Mouse (Mus musculus): ENCODE results near the gene Prl7c1. TPM values are rescaled to one million over a fixed set of nuclear protein-coding genes. Genes with fewer than 3 reads are reported as not detected.
"Not testable (repeated sequence)": the region's sequence is repeated elsewhere in the genome, so short reads cannot be mapped to it uniquely, and the experiment has no call there.

The Prl7c1 gene
- not detected for total RNA-seq (2021)
- long read RNA-seq, experiment 1 = 0 reads
- long read RNA-seq, experiment 2 = 0 reads

GRCm38 (mm10) chr13:27780704-27781103, at the start of gene Prl7c1:
Prl7c1 (minus strand) TSS chr13:27780804.
- DNase-seq; intact Hi-C loops (cut with DNase I); H3K27ac ChIP-seq; H3K4me3 ChIP-seq: not testable (repeated sequence)

DNA sequence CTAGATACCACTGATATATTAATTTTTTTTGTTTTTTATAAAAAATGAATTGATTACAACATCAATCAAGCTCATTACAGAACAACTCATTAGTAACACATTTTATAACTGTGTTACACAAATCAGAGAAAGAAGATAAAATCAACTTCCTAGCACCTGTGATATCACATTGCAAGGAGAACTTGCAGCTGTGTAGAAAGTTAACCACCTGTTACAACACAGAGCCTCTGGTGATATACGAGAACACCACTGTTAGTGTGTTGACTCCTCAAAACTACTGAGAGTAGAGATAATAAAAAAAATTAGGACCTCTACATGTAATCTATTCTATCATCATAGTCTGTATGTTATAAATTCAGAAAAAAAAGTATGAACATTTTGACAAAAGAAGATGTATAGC, 22.2 kb upstream of the Prl7c1 start:
- Histone ChIP-seq H3K27ac (no peak overlapping the region), H3K4me3 (no peak overlapping the region)
- DNase-seq = no peak
- intact Hi-C loops (cut with DNase I) = no loop called here
- no peak for TF ChIP-seq CTCF (IDR thresholded peaks at IDR 0.05)

DNA sequence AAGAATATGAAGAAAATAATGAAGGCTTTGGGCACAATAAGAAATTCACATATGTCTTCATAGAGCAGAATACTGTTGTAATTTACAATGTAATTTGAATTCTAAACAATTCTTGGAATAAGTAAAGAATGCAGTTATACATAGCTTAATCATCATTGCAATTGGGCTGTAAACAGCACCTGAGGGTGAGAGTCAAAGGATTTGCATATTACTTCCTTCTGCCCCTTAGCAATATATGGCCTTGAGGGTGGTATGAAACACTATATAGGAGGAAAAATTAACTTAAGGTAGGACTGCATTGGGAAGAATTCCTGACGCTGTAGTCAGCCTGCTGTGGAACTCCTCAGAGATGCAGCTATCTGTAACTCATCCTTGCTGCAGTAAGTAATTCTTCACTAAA, 20.8 kb upstream of the Prl7c1 start, which contains the start of gene Prl2a1:
Prl2a1 (plus strand) TSS at position 301 of the 400 bp plus-strand sequence.
- intact Hi-C loops (cut with DNase I) = no loop called here
- DNase-seq = no peak
- Histone ChIP-seq H3K27ac (no peak within 1 kb of the TSS), H3K4me3 (no peak within 1 kb of the TSS)
- TF ChIP-seq CTCF (IDR thresholded peaks at IDR 0.05) = no peak

DNA sequence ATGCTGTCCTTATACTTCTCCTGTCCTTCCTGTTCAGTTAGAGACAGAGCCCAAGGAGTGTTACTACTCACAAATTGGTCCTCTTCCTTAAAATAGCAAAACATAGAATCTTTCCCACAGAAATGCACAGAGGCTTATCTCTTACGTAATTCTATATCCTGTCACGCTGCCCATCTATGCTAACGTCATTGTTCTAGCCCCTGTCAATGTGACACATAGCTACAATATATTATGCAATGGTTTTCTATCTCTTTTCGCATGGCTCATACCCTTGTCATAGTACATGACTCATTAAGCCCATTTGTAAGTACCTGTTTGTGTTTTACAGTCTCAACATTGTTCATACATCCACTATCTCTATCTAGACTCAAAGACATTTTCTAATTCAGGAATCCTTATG, 18.7 kb upstream of the Prl7c1 start:
- Histone ChIP-seq H3K4me3 (no peak overlapping the region), H3K27ac (no peak overlapping the region)
- TF ChIP-seq CTCF (IDR thresholded peaks at IDR 0.05) = no peak
- no peak for DNase-seq
- intact Hi-C loops (cut with DNase I) = no loop called here

- Histone ChIP-seq H3K27ac (no peak overlapping the region), H3K4me3 (no peak overlapping the region)
- TF ChIP-seq CTCF (IDR thresholded peaks at IDR 0.05) = no peak
- intact Hi-C loops (cut with DNase I) = no loop called here
- no peak for DNase-seq
These were observed 46.0 kb downstream of the Prl7c1 start for GRCm38 (mm10) chr13:27734512-27735186.

DNA sequence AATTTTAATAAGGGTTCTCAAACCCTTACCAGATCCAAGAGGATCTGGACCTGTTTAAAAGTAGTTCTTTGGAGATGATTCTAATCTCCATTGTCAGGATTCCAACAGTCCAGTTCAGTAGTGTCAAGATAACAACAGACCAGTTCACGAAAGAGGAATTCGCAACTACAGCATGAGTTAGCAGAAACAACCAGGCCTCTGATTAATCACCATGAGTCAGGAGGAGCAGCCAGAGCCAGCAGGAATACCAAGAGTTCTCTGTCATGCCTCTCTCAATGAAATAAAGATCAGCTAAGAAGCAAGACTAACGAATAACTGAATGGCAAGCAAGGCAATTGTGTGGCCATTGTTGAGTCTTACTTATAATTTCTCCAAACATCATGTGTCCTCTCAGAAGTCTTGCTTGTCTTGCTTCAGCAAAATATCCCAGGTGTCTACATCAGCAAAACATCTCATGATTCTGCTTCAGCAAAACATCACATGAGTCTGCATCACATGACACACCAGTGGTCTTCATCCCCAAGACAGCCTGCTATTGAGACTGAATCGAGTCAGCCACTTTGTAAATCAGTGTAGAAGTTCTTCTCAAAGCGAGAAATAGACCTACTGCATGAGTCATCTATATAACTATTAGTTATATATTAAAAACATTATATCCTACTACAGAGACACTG, 50.2 kb downstream of the Prl7c1 start:
- intact Hi-C loops (cut with DNase I); H3K27ac ChIP-seq; H3K4me3 ChIP-seq; DNase-seq: not testable (repeated sequence)

DNA sequence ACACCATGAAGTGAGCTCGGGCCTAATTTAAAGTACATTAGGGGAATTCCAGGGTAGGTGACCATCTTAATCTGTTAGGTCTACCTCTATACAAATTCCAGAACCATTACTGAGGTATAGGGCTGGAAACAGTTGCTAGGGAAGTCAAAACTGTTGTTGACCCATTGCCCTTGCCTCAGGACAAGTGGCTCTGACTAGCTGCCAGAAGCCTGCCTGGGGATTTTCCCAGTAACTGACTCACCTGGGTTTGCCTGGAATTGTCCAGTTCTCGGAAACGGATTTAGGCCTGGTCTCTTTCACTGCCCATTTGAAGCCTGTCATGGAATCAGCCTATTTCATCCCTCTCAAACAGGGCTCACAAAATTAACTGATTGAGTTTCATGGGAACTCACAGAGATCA, 55.5 kb downstream of the Prl7c1 start:
- H3K4me3 ChIP-seq; H3K27ac ChIP-seq; intact Hi-C loops (cut with DNase I); DNase-seq: not testable (repeated sequence)

Other genes with a start within 250 kb of the Prl7c1 start
- not detected for gene Prl8a9, start 216.2 kb downstream of the Prl7c1 start, total RNA-seq (2021)
- gene Prl8a1, start 198.6 kb downstream of the Prl7c1 start, total RNA-seq (2021) = not detected
- not detected for gene Prl7b1, start 170.2 kb downstream of the Prl7c1 start, total RNA-seq (2021)
- gene Prl7a1, start 138.3 kb downstream of the Prl7c1 start, total RNA-seq (2021) = not detected
- gene Prl7a2, start 112.8 kb downstream of the Prl7c1 start, total RNA-seq (2021) = not detected
- not detected for gene Prl7d1, start 64.1 kb downstream of the Prl7c1 start, total RNA-seq (2021)
- gene Prl2a1, start 20.9 kb upstream of the Prl7c1 start, total RNA-seq (2021) = not detected
- not detected for gene Prl2c1, start 68.5 kb upstream of the Prl7c1 start, total RNA-seq (2021)
- gene Prl4a1, start 235.4 kb upstream of the Prl7c1 start, total RNA-seq (2021) = not detected